Mouse (Mus musculus): ENCODE results near the gene St6galnac5. TPM values are rescaled to one million over a fixed set of nuclear protein-coding genes. Genes with fewer than 3 reads are reported as not detected.
A peak's percentile ranks its signal among the peaks of the same experiment; 100 is the strongest.

The St6galnac5 gene
- total RNA-seq, 1 experiment from 2014 or later, result not detected

GRCm38 (mm10) chr3:152956771-152957170 is 25.3 kb downstream of the St6galnac5 start:
- ATAC-seq (replicated peaks in 1 of 2; ENCODE audit: insufficient read depth in 1 of 2, low FRiP score in 2 of 2, low TSS enrichment in 1 of 2, low read depth in 1 of 2, poor library complexity in 2 of 2, severe bottlenecking in 2 of 2), result no peak

DNA sequence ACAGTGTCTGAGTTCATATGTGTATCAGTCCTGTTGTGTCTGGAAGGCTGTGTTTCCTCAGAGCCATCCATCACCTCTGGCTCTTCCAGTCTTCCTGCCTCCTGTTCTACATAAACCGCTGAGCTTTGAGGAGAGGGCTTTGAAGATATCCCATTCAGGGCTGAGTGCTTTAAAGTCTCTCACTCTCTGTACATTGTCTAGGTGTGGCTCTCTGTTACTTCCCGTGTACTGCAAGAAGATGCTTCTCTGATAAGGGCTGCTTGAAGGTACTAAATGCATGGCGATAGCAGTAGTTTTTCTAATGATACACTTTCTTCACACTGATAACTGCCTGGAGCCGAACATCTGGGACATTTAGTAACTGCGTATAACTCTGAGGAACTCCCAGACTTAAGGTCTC is 26.0 kb downstream of the St6galnac5 start:
- ATAC-seq (replicated peaks in 1 of 2; ENCODE audit: insufficient read depth in 1 of 2, low FRiP score in 2 of 2, low TSS enrichment in 1 of 2, low read depth in 1 of 2, poor library complexity in 2 of 2, severe bottlenecking in 2 of 2), result no peak

DNA sequence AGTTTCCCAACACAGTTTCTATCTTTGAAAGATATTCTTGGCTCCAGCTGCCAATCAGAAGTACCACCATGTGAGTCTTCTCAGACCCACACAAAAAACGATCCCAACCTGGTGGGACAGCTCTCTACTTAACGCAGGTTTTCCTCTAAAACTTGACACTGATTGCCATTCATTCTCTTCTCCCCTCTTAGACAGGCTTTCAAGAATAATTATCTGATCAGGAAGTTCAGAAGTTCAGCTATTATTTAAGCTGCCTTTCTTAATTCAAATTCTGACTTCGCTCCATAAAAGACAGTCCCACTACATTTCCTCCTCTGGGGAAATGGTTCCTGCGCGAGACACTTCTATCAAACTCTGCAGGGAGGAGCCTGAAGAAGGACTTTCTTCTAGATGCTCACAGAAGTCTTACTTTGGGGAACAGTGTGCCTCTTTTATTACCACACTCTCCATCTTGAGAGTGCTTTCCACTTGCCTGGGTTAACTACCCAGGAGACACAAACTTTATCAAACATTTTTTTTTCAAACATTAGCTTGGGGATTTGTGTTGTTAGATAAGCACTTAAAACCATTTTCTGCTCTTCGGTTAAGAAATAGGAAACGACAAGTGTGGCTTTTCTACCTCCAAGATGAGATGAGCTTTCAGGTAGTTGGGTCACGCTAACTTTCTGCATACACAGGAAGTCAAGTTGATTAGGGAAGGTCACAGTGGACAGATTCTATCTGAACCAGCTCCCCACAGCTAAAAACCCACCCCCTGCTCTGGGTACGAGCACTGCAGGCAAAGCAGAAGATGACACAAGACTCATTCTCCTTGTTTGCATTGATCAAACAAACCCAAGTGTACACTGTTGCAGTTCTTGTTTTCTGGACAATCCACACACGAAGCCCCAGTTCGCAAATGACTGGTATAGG is 30.2 kb downstream of the St6galnac5 start:
- ATAC-seq (replicated peaks in 1 of 2; ENCODE audit: insufficient read depth in 1 of 2, low FRiP score in 2 of 2, low TSS enrichment in 1 of 2, low read depth in 1 of 2, poor library complexity in 2 of 2, severe bottlenecking in 2 of 2), result peak in 1 of 2 experiments; percentile 33; a peak in 2 of 4 replicates

DNA sequence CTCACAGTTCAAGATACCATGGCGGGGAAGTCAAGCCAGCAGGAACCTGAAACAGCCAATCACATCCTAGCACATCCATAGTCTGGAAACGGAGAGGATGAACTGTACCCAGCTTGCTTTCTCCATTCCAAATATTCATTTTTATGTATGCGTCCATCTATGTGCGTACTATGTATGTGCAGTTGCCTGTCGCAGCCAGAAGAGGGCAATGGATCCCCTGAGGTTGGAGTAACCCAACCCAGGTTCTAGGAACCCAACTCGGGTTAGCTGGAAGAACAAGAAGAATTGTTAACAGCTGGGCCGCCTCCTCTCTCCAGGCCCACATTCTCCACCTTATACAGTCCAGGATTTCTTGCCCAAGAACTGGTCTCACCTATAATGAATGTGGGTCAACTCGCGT is 31.1 kb downstream of the St6galnac5 start:
- ATAC-seq (replicated peaks in 1 of 2; ENCODE audit: insufficient read depth in 1 of 2, low FRiP score in 2 of 2, low TSS enrichment in 1 of 2, low read depth in 1 of 2, poor library complexity in 2 of 2, severe bottlenecking in 2 of 2), result no peak

GRCm38 (mm10) chr3:152950299-152950698 is 31.7 kb downstream of the St6galnac5 start:
- ATAC-seq (replicated peaks in 1 of 2; ENCODE audit: insufficient read depth in 1 of 2, low FRiP score in 2 of 2, low TSS enrichment in 1 of 2, low read depth in 1 of 2, poor library complexity in 2 of 2, severe bottlenecking in 2 of 2), result peak in 1 of 2 experiments; percentile 14; a peak in 1 of 4 replicates

GRCm38 (mm10) chr3:152949233-152949777 is 32.7 kb downstream of the St6galnac5 start:
- no peak for ATAC-seq (replicated peaks in 1 of 2; ENCODE audit: insufficient read depth in 1 of 2, low FRiP score in 2 of 2, low TSS enrichment in 1 of 2, low read depth in 1 of 2, poor library complexity in 2 of 2, severe bottlenecking in 2 of 2)

DNA sequence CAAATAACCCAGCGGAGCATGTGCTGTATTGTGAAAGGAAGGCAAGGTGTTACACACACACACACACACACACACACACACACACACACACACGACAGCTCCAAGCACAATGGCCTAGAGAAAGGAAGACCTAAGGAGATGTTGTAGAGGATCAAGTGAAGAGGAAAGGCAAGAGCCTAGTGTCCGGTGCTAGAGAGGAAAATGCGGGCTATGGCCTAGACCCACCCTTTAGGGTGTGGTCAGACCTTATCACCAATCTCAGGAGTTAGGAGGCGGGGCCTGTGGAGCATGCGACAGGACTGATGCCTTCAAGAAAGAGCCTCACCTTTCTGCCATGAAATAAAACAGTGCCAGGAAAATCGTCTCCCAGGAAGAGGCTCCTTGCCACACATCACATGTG is 33.5 kb downstream of the St6galnac5 start:
- no peak for ATAC-seq (replicated peaks in 1 of 2; ENCODE audit: insufficient read depth in 1 of 2, low FRiP score in 2 of 2, low TSS enrichment in 1 of 2, low read depth in 1 of 2, poor library complexity in 2 of 2, severe bottlenecking in 2 of 2)

DNA sequence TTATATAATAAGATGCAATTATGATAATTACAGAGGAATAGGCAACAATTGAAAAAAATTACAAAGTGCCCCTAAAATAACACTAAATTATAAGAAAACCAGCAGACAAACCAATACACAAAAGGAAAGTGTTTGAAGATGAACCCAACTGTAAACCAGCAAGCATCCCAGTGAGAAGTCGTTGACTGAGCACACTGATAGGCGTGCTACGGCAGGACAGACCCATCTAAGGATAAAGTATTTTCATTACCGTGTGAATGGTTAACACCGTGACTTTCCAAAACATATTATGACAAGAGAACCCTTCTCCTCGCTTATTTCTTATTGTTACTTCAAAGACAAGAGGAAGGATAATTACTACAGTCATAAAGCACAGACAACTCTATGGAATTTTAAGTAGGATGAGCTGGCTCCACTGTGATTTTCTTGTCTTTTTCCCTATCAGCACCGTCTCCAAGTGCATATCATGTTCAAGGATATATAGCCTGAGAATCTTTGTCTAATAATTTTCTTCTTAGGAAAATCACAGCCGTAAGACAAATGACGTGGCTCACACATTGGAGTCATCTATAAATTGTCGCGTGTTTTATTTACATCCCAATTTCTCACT is 34.9 kb downstream of the St6galnac5 start:
- ATAC-seq (replicated peaks in 1 of 2; ENCODE audit: insufficient read depth in 1 of 2, low FRiP score in 2 of 2, low TSS enrichment in 1 of 2, low read depth in 1 of 2, poor library complexity in 2 of 2, severe bottlenecking in 2 of 2), result no peak

GRCm38 (mm10) chr3:152944766-152945165 is 37.3 kb downstream of the St6galnac5 start:
- ATAC-seq (replicated peaks in 1 of 2; ENCODE audit: insufficient read depth in 1 of 2, low FRiP score in 2 of 2, low TSS enrichment in 1 of 2, low read depth in 1 of 2, poor library complexity in 2 of 2, severe bottlenecking in 2 of 2), result no peak

DNA sequence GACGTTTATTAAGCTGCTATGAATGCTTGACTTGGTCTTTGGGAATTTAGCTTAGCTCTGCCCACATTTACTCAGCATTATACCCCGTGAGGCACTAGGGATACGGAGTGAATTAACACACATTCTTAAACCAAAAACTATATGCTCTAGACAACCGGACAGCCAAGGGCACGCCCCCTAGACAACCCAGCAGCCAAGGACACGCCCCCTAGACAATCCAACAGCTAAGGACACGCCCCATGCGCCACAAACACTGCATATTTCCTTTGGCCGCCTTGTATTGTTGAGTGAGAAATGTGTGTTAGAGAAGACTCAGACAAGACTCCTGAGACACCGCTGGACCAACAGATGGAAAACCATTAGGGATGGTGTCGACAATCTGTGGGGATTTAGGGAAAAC is 39.1 kb downstream of the St6galnac5 start:
- ATAC-seq (replicated peaks in 1 of 2; ENCODE audit: insufficient read depth in 1 of 2, low FRiP score in 2 of 2, low TSS enrichment in 1 of 2, low read depth in 1 of 2, poor library complexity in 2 of 2, severe bottlenecking in 2 of 2), result peak; percentile 46 to 56; a peak in 2 of 4 replicates

- ATAC-seq (replicated peaks in 1 of 2; ENCODE audit: insufficient read depth in 1 of 2, low FRiP score in 2 of 2, low TSS enrichment in 1 of 2, low read depth in 1 of 2, poor library complexity in 2 of 2, severe bottlenecking in 2 of 2), result no peak; a peak in 1 of 4 replicates
Measured at GRCm38 (mm10) chr3:152941671-152942070, 40.4 kb downstream of the St6galnac5 start.

DNA sequence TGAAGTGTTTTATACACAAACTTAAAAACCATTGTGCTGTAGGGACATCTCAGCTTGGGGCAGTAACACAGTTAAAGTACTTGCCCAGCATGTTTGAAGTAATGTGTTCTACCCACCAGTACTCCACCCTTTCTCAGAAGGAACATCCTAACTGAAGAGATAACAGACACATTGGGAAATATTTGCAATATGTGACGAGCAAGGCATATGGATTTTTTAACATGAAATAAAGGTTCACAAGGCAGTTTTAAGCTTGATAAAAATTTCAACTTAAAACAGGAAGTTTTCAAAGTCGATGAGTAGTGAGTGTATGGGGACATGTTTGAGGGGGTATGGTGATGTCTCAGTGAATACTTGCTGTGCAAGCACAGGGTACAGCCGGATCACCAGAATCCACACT is 45.7 kb downstream of the St6galnac5 start:
- no peak for ATAC-seq (replicated peaks in 1 of 2; ENCODE audit: insufficient read depth in 1 of 2, low FRiP score in 2 of 2, low TSS enrichment in 1 of 2, low read depth in 1 of 2, poor library complexity in 2 of 2, severe bottlenecking in 2 of 2)

DNA sequence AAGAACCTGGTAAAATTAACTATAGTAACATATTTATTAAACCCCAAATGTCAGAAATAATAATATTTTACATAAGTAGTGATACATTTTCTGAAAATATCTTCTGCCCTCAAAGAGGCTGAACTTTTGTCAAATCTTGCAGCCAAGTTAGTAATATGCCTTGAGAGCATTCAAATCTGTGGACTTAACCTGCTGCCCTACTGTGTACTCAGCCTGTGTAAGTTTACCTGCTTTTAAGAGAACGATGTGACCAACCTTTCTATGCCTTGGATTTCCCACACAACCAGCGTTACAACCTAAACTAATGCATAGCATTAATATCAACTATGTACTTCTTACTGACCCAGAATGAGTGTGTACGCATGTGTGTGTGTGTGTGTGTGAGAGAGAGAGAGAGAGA is 48.3 kb downstream of the St6galnac5 start:
- no peak for ATAC-seq (replicated peaks in 1 of 2; ENCODE audit: insufficient read depth in 1 of 2, low FRiP score in 2 of 2, low TSS enrichment in 1 of 2, low read depth in 1 of 2, poor library complexity in 2 of 2, severe bottlenecking in 2 of 2)

- no peak for ATAC-seq (replicated peaks in 1 of 2; ENCODE audit: insufficient read depth in 1 of 2, low FRiP score in 2 of 2, low TSS enrichment in 1 of 2, low read depth in 1 of 2, poor library complexity in 2 of 2, severe bottlenecking in 2 of 2)
Measured at GRCm38 (mm10) chr3:152932544-152932943, 49.5 kb downstream of the St6galnac5 start.

DNA sequence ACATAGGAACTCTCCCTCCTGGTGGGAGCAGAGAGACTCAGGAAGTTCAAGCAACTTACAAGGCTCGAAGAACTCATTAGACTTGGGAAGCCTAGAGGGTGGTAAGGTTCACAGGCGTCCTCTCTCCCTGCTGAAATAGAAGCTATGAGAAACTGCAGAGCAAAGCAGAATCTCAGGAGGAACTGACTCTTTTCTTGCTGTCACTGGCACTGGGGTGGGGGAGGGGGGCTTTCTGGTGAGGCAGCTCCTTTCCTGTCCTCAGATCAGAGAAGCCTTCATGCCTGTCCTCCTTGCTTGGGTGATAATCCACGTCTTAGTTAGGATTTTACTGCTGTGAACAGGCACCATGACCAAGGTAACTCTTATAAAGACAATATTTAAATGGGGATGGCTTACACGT is 50.0 kb downstream of the St6galnac5 start:
- 0 out of 4 replicates have a peak, but pooled peaks of 1 of the 2 experiments have one; percentile 33 for ATAC-seq (replicated peaks in 1 of 2; ENCODE audit: insufficient read depth in 1 of 2, low FRiP score in 2 of 2, low TSS enrichment in 1 of 2, low read depth in 1 of 2, poor library complexity in 2 of 2, severe bottlenecking in 2 of 2)

GRCm38 (mm10) chr3:152931354-152931753 is 50.7 kb downstream of the St6galnac5 start:
- ATAC-seq (replicated peaks in 1 of 2; ENCODE audit: insufficient read depth in 1 of 2, low FRiP score in 2 of 2, low TSS enrichment in 1 of 2, low read depth in 1 of 2, poor library complexity in 2 of 2, severe bottlenecking in 2 of 2), result no peak

DNA sequence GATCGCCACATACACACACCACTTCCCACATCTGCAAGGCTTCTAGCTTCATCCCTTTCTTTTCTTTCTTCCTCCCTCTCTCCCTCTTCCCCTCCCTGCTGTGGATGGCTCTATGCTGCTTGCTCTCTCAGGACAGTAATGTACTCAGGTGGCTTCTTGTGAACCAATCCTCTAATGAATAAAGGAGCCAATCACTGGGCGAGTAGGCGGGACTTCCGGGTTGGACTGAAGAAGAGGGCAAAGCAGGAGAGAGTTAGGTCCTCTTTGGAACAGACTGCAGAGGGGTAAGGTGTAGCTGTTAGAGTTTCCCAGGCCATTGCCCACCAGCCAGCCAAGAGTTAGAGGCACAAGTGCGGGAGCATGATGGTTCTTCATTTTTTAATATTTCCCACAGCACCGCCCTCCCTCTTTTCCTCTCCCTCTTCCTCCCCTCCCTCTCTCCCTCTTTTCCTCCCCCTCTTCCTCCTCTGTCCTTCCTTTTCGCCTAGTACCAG is 52.2 kb downstream of the St6galnac5 start:
- no peak for ATAC-seq (replicated peaks in 1 of 2; ENCODE audit: insufficient read depth in 1 of 2, low FRiP score in 2 of 2, low TSS enrichment in 1 of 2, low read depth in 1 of 2, poor library complexity in 2 of 2, severe bottlenecking in 2 of 2)

DNA sequence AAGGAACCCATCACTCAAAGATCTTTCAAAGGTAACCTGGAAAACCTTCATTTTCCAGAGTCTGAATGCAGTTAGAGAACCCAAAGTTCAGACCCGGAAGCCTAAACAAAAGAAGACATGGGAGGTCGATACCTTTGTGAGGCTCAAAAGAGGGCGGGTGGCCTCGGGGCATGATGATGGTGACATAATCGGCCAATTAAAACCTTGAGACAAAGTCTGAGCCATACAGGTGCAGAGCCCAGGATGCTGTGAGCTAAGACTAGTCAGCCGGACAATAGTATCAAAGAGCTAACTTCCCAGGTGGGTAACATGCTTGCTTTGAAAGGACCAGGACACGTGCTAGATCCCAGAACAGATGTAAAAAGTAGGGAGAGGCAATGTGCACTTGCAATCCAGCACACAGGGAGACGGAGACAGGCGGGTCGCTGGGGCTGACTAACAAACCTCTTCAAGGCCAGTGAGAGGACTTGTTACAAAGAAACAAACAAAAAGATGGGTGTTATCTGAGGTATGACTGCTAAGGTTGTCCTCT is 52.7 kb downstream of the St6galnac5 start:
- no peak for ATAC-seq (replicated peaks in 1 of 2; ENCODE audit: insufficient read depth in 1 of 2, low FRiP score in 2 of 2, low TSS enrichment in 1 of 2, low read depth in 1 of 2, poor library complexity in 2 of 2, severe bottlenecking in 2 of 2)
